26 mouse cellular contexts compared by ENCODE assay signal in genomic region chr15:51409791-51410308, GRCm38 (mm10).
"Had no signal": no experiment of that assay in that cellular context is flagged by ENCODE, and none has a peak within 500 bp of the region (broad histone marks: within the 10 kb centered on the region; RNA-seq: fewer than 3 reads in every experiment).

No protein-coding gene starts in this region.

- H3K4me3 ChIP-seq: heart, adult 2 months; heart, embryonic 13.5 days; heart, embryonic 15.5 days; hindbrain, embryonic 10.5 days; hindbrain, embryonic 12.5 days; intestine, embryonic 15.5 days; layer of hippocampus, adult 2 months; left cerebral cortex, adult 2 months; limb, embryonic 13.5 days; liver, embryonic 13.5 days had no signal

- H3K9me3 ChIP-seq: heart, embryonic 15.5 days; hindbrain, embryonic 10.5 days; hindbrain, embryonic 12.5 days; intestine, embryonic 15.5 days; limb, embryonic 13.5 days; liver, embryonic 13.5 days had no signal

- ATAC-seq: hindbrain, embryonic 16.5 days; inflammation-experienced regulatory T-cells, adult 6 months; intestine, embryonic 15.5 days; intestine, postnatal 0 days had no signal

- H3K36me3 ChIP-seq: heart, embryonic 13.5 days; heart, embryonic 15.5 days; hindbrain, embryonic 10.5 days; hindbrain, embryonic 12.5 days; intestine, embryonic 15.5 days; limb, embryonic 13.5 days; liver, embryonic 13.5 days had no signal

- H3K9ac ChIP-seq: heart, embryonic 13.5 days; heart, embryonic 15.5 days; hindbrain, embryonic 12.5 days; hindbrain, embryonic 14.5 days; intestine, embryonic 15.5 days; limb, embryonic 13.5 days; liver, embryonic 13.5 days had no signal

- DNase-seq: gastrocnemius, postnatal 14 days; gastrocnemius, postnatal 36 days; heart, adult 11 months; heart, adult 2 months; heart, postnatal 4 days; kidney, adult 18-20 months; kidney, adult 8-10 months; kidney, postnatal 10 days; kidney, postnatal 25 days; kidney, postnatal 4 days; liver; liver, embryonic 13.5 days had no signal

- H3K27me3 ChIP-seq: heart, embryonic 13.5 days; heart, embryonic 15.5 days; hindbrain, embryonic 12.5 days; intestine, embryonic 15.5 days; limb, embryonic 13.5 days; liver, embryonic 13.5 days had no signal

- H3K4me1 ChIP-seq: heart, embryonic 13.5 days; heart, embryonic 15.5 days; hindbrain, embryonic 10.5 days; hindbrain, embryonic 12.5 days; intestine, embryonic 15.5 days; limb, embryonic 13.5 days; liver, embryonic 13.5 days had no signal

- H3K27ac ChIP-seq: heart, adult 2 months; heart, embryonic 13.5 days; heart, embryonic 15.5 days; hindbrain, embryonic 10.5 days; hindbrain, embryonic 12.5 days; hindbrain, embryonic 14.5 days; intestine, embryonic 15.5 days; layer of hippocampus, adult 2 months; left cerebral cortex, adult 2 months; limb, embryonic 13.5 days; liver, embryonic 13.5 days had no signal

- H3K4me2 ChIP-seq: heart, embryonic 11.5 days; heart, embryonic 13.5 days; heart, embryonic 15.5 days; hindbrain, embryonic 12.5 days; hindbrain, embryonic 14.5 days; intestine, embryonic 15.5 days; limb, embryonic 13.5 days; liver, embryonic 11.5 days; liver, embryonic 13.5 days had no signal
